Mouse (Mus musculus) MEL (cell line): ENCODE data around the gene Pafah2. TPM values are rescaled to one million over a fixed set of nuclear protein-coding genes. Genes with fewer than 3 reads are reported as not detected.

Experiments
- DNase-seq: peaks from one replicate; pipeline ENCODE4 v3.0.0; 2011; ENCODE audit warnings: low read depth, low spot score
- H3K27ac ChIP-seq: 2 replicates; pipeline ENCODE4 v1.5.1; 2012; ENCODE audit warnings: low read depth, mild to moderate bottlenecking, control low read depth, low read length, moderate library complexity; ENCODE audit not compliant: control insufficient read depth
- H3K27me3 ChIP-seq, 2 experiments: fragments of 150-350 bp in 1 of 2; sonication (generic) in 1 of 2; 2 replicates each; pipeline ENCODE4 v1.6.1; 2012; ENCODE audit warnings: low read length in 2 of 2, mild to moderate bottlenecking in 2 of 2, improper control_type of control experiment in 1 of 2, moderate library complexity in 1 of 2; ENCODE audit not compliant: insufficient read depth in 2 of 2, control insufficient read depth in 1 of 2
- H3K36me3 ChIP-seq, 2 experiments: 2 replicates each; pipeline ENCODE4 v1.6.1; 2012 to 2014; ENCODE audit warnings: low read length in 2 of 2, improper control_type of control experiment in 1 of 2, inconsistent platforms in 1 of 2, mild to moderate bottlenecking in 1 of 2; ENCODE audit not compliant: insufficient read depth in 2 of 2, control insufficient read depth in 1 of 2
- H3K4me1 ChIP-seq, 2 experiments: fragments of 150-350 bp in 1 of 2; sonication (generic) in 1 of 2; 2 replicates each; pipeline ENCODE4 v1.6.1; 2012; ENCODE audit warnings: low read length in 2 of 2, improper control_type of control experiment in 1 of 2, mild to moderate bottlenecking in 1 of 2; ENCODE audit not compliant: insufficient read depth in 2 of 2, control insufficient read depth in 1 of 2
- H3K4me3 ChIP-seq, 2 experiments: fragments of 150-350 bp in 1 of 2; sonication (generic) in 1 of 2; 2 replicates each; pipeline ENCODE4 v1.5.1; 2012; ENCODE audit warnings: low read depth in 2 of 2, low read length in 2 of 2, mild to moderate bottlenecking in 2 of 2, moderate library complexity in 2 of 2, control low read depth in 1 of 2, improper control_type of control experiment in 1 of 2; ENCODE audit not compliant: control insufficient read depth in 1 of 2, insufficient read depth in 1 of 2
- H3K79me2 ChIP-seq: 2 replicates; pipeline ENCODE4 v1.6.1; 2012; ENCODE audit warnings: mild to moderate bottlenecking, low read length, moderate library complexity; ENCODE audit not compliant: control insufficient read depth, poor library complexity, insufficient read depth
- H3K9ac ChIP-seq: 2 replicates; pipeline ENCODE4 v1.6.1; 2012; ENCODE audit warnings: low read depth, mild to moderate bottlenecking, control low read depth, low read length, moderate library complexity; ENCODE audit not compliant: control insufficient read depth, poor library complexity, severe bottlenecking
- H3K9me3 ChIP-seq: fragments of 150-350 bp; sonication (generic); replicated peaks from 2 replicates; pipeline ENCODE4 v1.6.1; 2012; ENCODE audit warnings: mild to moderate bottlenecking, low read length, improper control_type of control experiment, moderate library complexity; ENCODE audit not compliant: insufficient read depth
- BHLHE40 ChIP-seq: IDR thresholded peaks from 2 replicates; pipeline ENCODE4 v1.6.1; 2012; ENCODE audit warnings: low read depth, mild to moderate bottlenecking, inconsistent platforms, low read length, improper control_type of control experiment, borderline replicate concordance
- CHD2 ChIP-seq: IDR thresholded peaks from 2 replicates; pipeline ENCODE4 v1.6.1; 2011; ENCODE audit warnings: low read length, improper control_type of control experiment
- CTCF ChIP-seq, 3 experiments: IDR thresholded peaks in 2 of 3; conservative IDR thresholded peaks in 1 of 3; 2 replicates each; pipeline ENCODE4 v1.5.1; 2011 to 2012; ENCODE audit warnings: low read length in 3 of 3, low read depth in 2 of 3, mild to moderate bottlenecking in 2 of 3, improper control_type of control experiment in 1 of 3, inconsistent platforms in 1 of 3, mixed read lengths in 1 of 3, moderate library complexity in 1 of 3; ENCODE audit not compliant: control insufficient read depth in 1 of 3, insufficient read depth in 1 of 3, poor library complexity in 1 of 3, severe bottlenecking in 1 of 3
- ELF1 ChIP-seq: IDR thresholded peaks from 2 replicates; pipeline ENCODE4 v1.6.1; 2014; ENCODE audit warnings: low read depth, mild to moderate bottlenecking, inconsistent platforms, low read length, improper control_type of control experiment, moderate library complexity
- EP300 ChIP-seq, 2 experiments: IDR thresholded peaks; 2 replicates each; pipeline ENCODE4 v1.6.1; 2011; ENCODE audit warnings: improper control_type of control experiment in 2 of 2, low read length in 2 of 2, low read depth in 1 of 2, mild to moderate bottlenecking in 1 of 2
- ETS1 ChIP-seq: IDR thresholded peaks from 2 replicates; pipeline ENCODE4 v1.6.1; 2012; ENCODE audit warnings: low read depth, mild to moderate bottlenecking, inconsistent platforms, low read length, improper control_type of control experiment, moderate library complexity
- MAFK ChIP-seq: IDR thresholded peaks from 2 replicates; pipeline ENCODE4 v1.6.1; 2011; ENCODE audit warnings: low read depth, mild to moderate bottlenecking, low read length, improper control_type of control experiment, borderline replicate concordance
- MAZ ChIP-seq: IDR thresholded peaks from 2 replicates; pipeline ENCODE4 v1.6.1; 2012; ENCODE audit warnings: low read depth, mild to moderate bottlenecking, inconsistent platforms, low read length, improper control_type of control experiment
- MYB ChIP-seq: IDR thresholded peaks from 2 replicates; pipeline ENCODE4 v1.6.1; 2011; ENCODE audit warnings: mild to moderate bottlenecking, low read depth, low read length, improper control_type of control experiment
- MYC ChIP-seq: IDR thresholded peaks from 2 replicates; pipeline ENCODE4 v1.6.1; 2011; ENCODE audit warnings: low read depth, mild to moderate bottlenecking, low read length, improper control_type of control experiment, moderate library complexity
- NELFE ChIP-seq: IDR thresholded peaks from 2 replicates; pipeline ENCODE4 v1.6.1; 2011; ENCODE audit warnings: low read depth, low read length, improper control_type of control experiment
- NRF1 ChIP-seq: IDR thresholded peaks from 2 replicates; pipeline ENCODE4 v1.6.1; 2014; ENCODE audit warnings: low read depth, mild to moderate bottlenecking, inconsistent platforms, low read length, improper control_type of control experiment, moderate library complexity; ENCODE audit not compliant: poor library complexity, insufficient read depth, severe bottlenecking
- POLR2A ChIP-seq, 2 experiments: IDR thresholded peaks; 2 replicates each; pipeline ENCODE4 v1.6.1; 2011 to 2012; ENCODE audit warnings: low read length in 2 of 2, mild to moderate bottlenecking in 2 of 2, control low read depth in 1 of 2, improper control_type of control experiment in 1 of 2, low read depth in 1 of 2, moderate library complexity in 1 of 2; ENCODE audit not compliant: control insufficient read depth in 1 of 2, insufficient read depth in 1 of 2, poor library complexity in 1 of 2
- POLR2AphosphoS5 ChIP-seq: IDR thresholded peaks from 2 replicates; pipeline ENCODE4 v1.6.1; 2012; ENCODE audit warnings: low read depth, borderline replicate concordance, mild to moderate bottlenecking, inconsistent platforms, low read length, moderate library complexity, mixed read lengths
- SMC3 ChIP-seq: IDR thresholded peaks from 2 replicates; pipeline ENCODE4 v1.6.1; 2011; ENCODE audit warnings: low read depth, low read length, improper control_type of control experiment
- TBP ChIP-seq: IDR thresholded peaks from 2 replicates; pipeline ENCODE4 v1.8.0; 2011; ENCODE audit warnings: low read depth, low read length, improper control_type of control experiment
- UBTF ChIP-seq: IDR thresholded peaks from 2 replicates; pipeline ENCODE4 v1.6.1; 2012; ENCODE audit warnings: low read depth, mild to moderate bottlenecking, inconsistent platforms, low read length, improper control_type of control experiment, moderate library complexity, borderline replicate concordance; ENCODE audit not compliant: insufficient read depth
- USF2 ChIP-seq, 2 experiments: IDR thresholded peaks; 2 replicates each; pipeline ENCODE4 v1.6.1; 2011 to 2012; ENCODE audit warnings: improper control_type of control experiment in 2 of 2, low read length in 2 of 2, borderline replicate concordance in 1 of 2, inconsistent platforms in 1 of 2, low read depth in 1 of 2, mild to moderate bottlenecking in 1 of 2; ENCODE audit not compliant: insufficient read depth in 1 of 2
- ZMIZ1 ChIP-seq: IDR thresholded peaks from 2 replicates; pipeline ENCODE4 v1.6.1; 2012; ENCODE audit warnings: low read depth, mild to moderate bottlenecking, inconsistent platforms, low read length, improper control_type of control experiment, moderate library complexity
- polyA plus RNA-seq, 2 experiments: library from polyadenylated mRNA; stranded (reverse) in 1 of 2; unstranded in 1 of 2; fragments of >175 nt in 1 of 2; fragments of >200 nt in 1 of 2; gene quantifications; 2 replicates each; pipeline versions ENCODE4 v1.2.1 to v1.2.4; 2012; ENCODE audit warnings: low replicate concordance in 2 of 2, low read depth in 1 of 2; ENCODE audit not compliant: insufficient read length in 2 of 2, insufficient read depth in 1 of 2, missing spikeins in 1 of 2
- total RNA-seq: library from RNA; depleted of rRNA; stranded (reverse); fragments of 300-350 nt; gene quantifications from 2 replicates; pipeline ENCODE4 v1.2.3, GENCODE M21; 2012

Pafah2 gene
- total and polyA plus RNA-seq, 3 experiments, result 6.0 to 10.6 TPM; not detected in 1

DNA sequence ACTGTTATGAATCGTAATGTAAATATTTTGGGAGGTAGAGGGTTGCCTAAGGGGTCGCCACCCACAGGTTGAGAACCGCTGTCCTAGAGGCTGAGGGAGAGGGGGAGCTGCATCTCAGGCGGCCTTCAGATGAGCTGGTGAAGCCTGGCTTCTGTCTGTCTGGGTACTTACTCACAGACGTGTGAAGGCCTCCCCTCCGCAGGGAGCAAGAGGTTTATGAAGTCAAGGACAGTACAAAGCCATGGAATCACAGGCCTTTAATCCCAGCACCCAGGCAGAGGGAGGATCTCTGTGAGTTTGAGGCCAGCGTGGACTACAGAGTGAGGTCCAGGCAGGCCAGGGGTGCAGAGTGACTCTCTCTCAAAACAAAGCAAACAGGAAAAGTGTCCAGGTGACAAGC lies 21.0 kb downstream of the Pafah2 start:
- Histone ChIP-seq H3K27ac (no peak overlapping the region), H3K4me1 (no peaks in the 10 kb centered on the region), H3K9me3 (no peaks in the 10 kb centered on the region), H3K79me2 (no peaks in the 10 kb centered on the region), H3K36me3 (no peaks in the 10 kb centered on the region), H3K27me3 (no peaks in the 10 kb centered on the region), H3K4me3 (no peak overlapping the region), H3K9ac (no peak overlapping the region)
- DNase-seq, result no peak
- TF ChIP-seq MYC, result no peak
- no peak for TF ChIP-seq EP300 (IDR thresholded peaks at IDR 0.05; ENCODE audit: low read depth in 1 of 2, low read length in 2 of 2)
- TF ChIP-seq MAFK, result no peak
- no peak for TF ChIP-seq ZMIZ1
- no peak for TF ChIP-seq ELF1
- TF ChIP-seq ETS1, result no peak
- TF ChIP-seq BHLHE40, result no peak
- TF ChIP-seq SMC3, result no peak
- no peak for TF ChIP-seq POLR2AphosphoS5
- TF ChIP-seq CTCF (IDR thresholded peaks at IDR 0.05 in 2 of 3, conservative IDR thresholded peaks at IDR 0.05 in 1 of 3; ENCODE audit: control insufficient read depth in 1 of 3, insufficient read depth in 1 of 3, low read depth in 2 of 3, low read length in 3 of 3, poor library complexity in 1 of 3, severe bottlenecking in 1 of 3), result no peak
- no peak for TF ChIP-seq USF2 (IDR thresholded peaks at IDR 0.05; ENCODE audit: borderline replicate concordance in 1 of 2, insufficient read depth in 1 of 2, low read depth in 1 of 2, low read length in 2 of 2)
- no peak for TF ChIP-seq CHD2
- no peak for TF ChIP-seq MAZ
- TF ChIP-seq NELFE, result no peak
- no peak for TF ChIP-seq UBTF
- TF ChIP-seq MYB, result no peak
- no peak for TF ChIP-seq TBP
- TF ChIP-seq POLR2A (IDR thresholded peaks at IDR 0.05; ENCODE audit: control insufficient read depth in 1 of 2, insufficient read depth in 1 of 2, low read depth in 1 of 2, low read length in 2 of 2, poor library complexity in 1 of 2), result no peak
- TF ChIP-seq NRF1, result no peak

DNA sequence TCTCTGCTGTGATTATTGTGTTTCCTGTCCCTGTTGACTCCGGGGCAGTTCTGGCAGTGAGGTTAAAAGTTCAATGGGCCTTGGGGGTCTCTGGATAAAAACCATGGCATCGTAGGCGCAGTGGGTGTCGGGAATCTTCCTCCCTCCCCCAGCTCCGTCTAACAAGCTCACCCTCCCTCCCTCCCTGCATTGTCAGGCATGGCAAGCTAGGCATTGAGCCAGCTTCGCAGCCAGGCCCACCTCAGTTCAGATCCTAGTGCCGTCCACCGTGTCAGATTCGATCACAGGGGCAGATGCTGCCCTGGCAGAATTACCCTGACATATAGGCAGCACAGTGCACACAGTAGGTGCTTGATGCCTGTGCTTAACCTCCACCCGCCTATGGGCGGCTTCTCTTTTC lies 25.9 kb downstream of the Pafah2 start:
- no peak for TF ChIP-seq SMC3
- TF ChIP-seq, all 39 proteins: peak for 0

More for the DNA sequence above, 25.9 kb downstream of the Pafah2 start:
- no peak overlapping the region for H3K9ac ChIP-seq
- H3K27me3 ChIP-seq, result no peaks in the 10 kb centered on the region
- no peak overlapping the region for H3K27ac ChIP-seq
- no peaks in the 10 kb centered on the region for H3K36me3 ChIP-seq
- H3K79me2 ChIP-seq, result no peaks in the 10 kb centered on the region
- H3K4me3 ChIP-seq, result no peak overlapping the region
- no peaks in the 10 kb centered on the region for H3K9me3 ChIP-seq
- no peaks in the 10 kb centered on the region for H3K4me1 ChIP-seq
- DNase-seq, result no peak
